Mouse (Mus musculus) lung, adult 2 months (tissue): Measurements from ENCODE around the gene Calm2. TPM values are rescaled to one million over a fixed set of nuclear protein-coding genes. Genes with fewer than 3 reads are reported as not detected.

Source experiments
- DNase-seq: peaks from one replicate; pipeline ENCODE4 v3.0.0; 2022
- H3K4me1 ChIP-seq: fragments of 200-500 bp; 2 replicates; pipeline ENCODE4 v1.6.1; 2011; ENCODE audit warnings: low read length; ENCODE audit not compliant: control insufficient read depth, insufficient read depth
- H3K4me3 ChIP-seq: fragments of 200-500 bp; replicated peaks from 2 replicates; pipeline ENCODE3; 2011; ENCODE audit warnings: low read depth, mild to moderate bottlenecking, control low read depth, low read length; ENCODE audit errors: extremely low read depth
- CTCF ChIP-seq: fragments of 200-500 bp; IDR thresholded peaks from 2 replicates; pipeline ENCODE4 v1.5.1; 2011; ENCODE audit warnings: mild to moderate bottlenecking, low read length, control low read depth; ENCODE audit not compliant: insufficient read depth
- POLR2A ChIP-seq: fragments of 200-500 bp; IDR thresholded peaks from 2 replicates; pipeline ENCODE4 v1.6.1; 2011; ENCODE audit warnings: low read depth, mild to moderate bottlenecking, control low read depth, low read length, borderline replicate concordance; ENCODE audit errors: extremely low read depth
- WGBS: fragments of 180-500 bp; shearing (Covaris S2); methylation state at CpG from one replicate; pipeline ENCODE4 v1.1.7; 2018; 5-methylcytosine and 5-hydroxymethylcytosine counted together
- polyA plus RNA-seq: library from polyadenylated mRNA; depleted of rRNA; stranded (reverse); fragments of >200 nt; gene quantifications from 2 replicates; pipeline ENCODE4 v1.2.3, GENCODE M21; 2012

The Calm2 gene
- polyA plus RNA-seq, 1 experiment = 85.2 TPM

DNA sequence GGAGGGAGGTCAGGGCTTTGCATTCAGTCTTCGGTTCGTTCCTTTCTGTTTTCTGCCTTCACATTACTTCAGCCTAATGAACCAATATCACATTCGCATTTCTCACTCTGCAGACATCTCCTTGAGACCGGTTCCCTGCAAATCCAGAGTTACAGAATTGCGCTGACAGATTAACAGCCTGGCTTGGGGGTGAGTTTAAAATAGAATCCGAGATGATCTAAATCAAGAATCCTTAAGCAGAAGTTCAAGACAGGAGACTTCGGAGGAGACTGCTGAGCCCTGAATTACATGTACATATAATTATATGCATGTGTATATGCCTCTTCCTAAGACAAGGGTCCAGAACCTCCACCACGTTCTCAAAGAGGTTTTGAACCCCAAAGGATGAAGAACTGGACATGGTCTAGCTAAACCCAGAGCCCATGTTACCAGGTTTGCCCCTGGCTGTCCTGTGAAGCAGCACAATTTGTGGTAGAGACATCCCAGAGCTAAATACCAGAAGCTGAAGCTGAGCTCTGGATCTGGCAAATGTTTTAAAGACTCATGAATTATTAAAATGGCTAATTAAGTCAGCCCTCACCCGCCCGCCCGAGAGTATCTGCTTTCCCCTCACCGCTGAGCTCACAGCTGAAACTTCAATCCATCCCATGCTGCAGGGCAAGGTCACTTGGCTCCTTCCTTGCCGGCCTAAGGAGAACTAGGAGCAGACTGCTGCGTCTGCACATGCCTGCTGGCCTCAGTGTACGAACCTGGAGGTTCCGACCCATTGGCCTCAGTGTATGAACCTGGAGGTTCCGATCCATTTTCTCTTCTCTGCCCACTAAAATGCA lies 14.1 kb upstream of the Calm2 start:
- Histone ChIP-seq H3K4me1 (peaks cover 17% of the 10 kb centered on the region), H3K4me3 (no peak overlapping the region)
- 60% methylated on average over 17 of the region's 17 CpGs for WGBS
- DNase-seq = no peak
- TF ChIP-seq POLR2A (no peak), CTCF (no peak)

DNA sequence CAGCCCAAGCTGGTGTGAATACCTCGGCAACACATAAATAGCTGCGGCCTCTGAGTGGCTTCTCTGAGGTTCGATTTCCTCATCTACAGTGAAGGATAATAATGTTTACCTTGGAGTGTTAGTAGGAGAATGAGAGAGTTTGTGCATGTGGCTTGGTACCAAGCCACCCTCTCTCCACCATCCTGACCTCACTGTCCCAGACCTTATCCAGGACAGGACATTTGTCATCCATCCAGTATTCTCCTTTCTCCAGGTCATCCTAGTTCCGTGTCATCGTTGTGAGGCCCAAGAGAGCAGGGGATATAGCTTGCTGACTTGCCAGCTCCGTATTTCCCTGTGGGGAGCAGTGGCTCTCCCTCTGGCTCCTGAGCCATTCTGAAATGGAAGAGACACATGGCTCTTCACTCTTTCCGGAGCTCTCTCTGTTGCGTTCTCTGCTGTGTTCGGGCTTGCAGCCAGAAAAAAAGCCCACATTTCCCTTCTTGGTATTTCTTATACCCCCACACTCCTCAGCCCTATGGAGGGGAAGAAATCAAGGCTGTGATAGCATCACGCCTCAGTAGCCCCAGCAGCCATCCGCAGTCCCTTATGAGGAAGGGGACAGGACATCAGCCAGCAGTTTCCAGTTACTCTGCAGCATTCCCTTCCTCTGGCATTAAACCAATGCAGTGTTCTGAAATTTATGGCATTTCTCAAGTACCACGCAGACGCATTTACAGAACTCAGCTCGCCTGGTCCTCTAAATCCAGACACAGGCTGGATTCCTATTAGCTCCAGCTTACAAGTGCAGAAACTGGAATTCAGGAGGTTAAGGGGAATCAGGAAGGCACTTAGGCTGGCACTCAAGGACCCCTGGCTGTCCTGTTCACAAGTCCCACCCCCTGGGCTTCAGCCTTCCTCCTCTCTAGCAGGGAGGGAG lies 13.3 kb upstream of the Calm2 start:
- 18% methylated on average over 14 of the region's 14 CpGs for WGBS
- no peak for TF ChIP-seq CTCF
- TF ChIP-seq POLR2A = no peak
- H3K4me1 ChIP-seq = peaks cover 17% of the 10 kb centered on the region
- no peak for DNase-seq
- H3K4me3 ChIP-seq = peak overlapping the region; percentile 33

DNA sequence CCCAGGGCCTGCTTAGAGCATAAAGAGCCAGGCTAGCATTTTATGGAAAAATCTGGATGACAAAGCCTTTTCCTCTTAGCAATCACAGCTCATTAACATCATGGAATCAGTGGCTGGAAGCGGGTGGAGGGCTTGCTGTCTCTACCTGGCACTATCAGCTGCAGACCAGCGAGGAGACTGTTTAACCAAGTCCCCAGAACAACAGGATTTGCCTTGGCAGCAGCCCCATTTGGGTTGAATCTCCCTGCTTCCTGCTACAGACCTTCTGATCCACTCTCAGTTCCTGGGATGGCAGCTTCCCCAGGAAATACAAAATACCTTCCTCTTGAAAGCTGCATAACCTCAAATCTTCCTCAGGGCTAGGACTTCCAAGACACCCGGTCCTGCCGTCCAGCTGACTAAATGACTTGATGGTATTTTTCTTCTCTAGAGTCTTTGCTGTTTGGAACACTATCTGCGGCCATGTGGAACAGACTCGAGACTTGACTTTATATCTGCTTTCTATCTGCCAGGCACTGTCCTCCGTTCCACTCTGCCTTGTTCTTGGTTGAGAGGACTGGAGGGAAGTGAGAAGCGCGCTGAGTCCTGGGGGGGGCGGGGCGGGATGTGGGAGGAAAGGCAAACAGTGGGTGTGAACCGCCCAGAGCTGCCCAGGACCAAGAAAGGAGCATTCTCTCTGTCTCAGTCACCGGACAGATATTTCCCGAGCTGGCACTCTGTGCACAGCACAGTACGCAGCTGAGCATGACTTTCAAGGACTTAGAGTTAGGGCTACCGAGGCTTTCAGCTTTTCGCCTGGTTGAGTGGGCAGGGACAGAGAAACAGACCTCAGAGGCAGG lies 12.4 kb upstream of the Calm2 start:
- peak overlapping the region; percentile 33 for H3K4me3 ChIP-seq
- no peak for TF ChIP-seq CTCF
- TF ChIP-seq POLR2A = peak; percentile 64; the same call in 1 of the 2 replicates
- peaks cover 17% of the 10 kb centered on the region for H3K4me1 ChIP-seq
- 6% methylated on average over 13 of the region's 17 CpGs for WGBS
- DNase-seq = peak; percentile 73

DNA sequence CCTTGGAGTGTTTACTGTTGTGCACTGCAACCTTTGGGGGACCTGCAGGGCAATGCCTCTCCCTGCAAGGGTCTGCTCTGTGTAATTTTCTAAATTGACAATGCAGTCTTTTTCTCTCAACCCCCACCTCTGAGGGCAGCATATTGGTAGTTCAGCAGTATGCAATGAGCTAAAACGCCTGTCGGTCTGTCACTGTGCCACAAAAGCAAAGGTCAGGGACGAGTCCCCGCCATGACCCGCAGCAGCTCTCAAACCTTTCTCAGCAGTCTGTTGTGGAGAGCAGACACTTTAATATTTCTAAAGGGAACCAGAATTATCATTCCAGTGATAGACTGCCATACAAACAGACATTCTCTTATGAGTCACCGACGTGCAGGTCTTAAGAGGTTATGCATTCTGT lies 11.2 kb upstream of the Calm2 start:
- WGBS = 61% methylated on average over 7 of the region's 7 CpGs
- Histone ChIP-seq H3K4me3 (no peak overlapping the region), H3K4me1 (peaks cover 17% of the 10 kb centered on the region)
- TF ChIP-seq CTCF (no peak), POLR2A (no peak)
- no peak for DNase-seq

- TF ChIP-seq CTCF = no peak
- TF ChIP-seq POLR2A = no peak
- no peak for DNase-seq
- WGBS = 87% methylated on average over 3 of the region's 3 CpGs
- Histone ChIP-seq H3K4me3 (no peak overlapping the region), H3K4me1 (peaks cover 5% of the 10 kb centered on the region)
Measured at GRCm38 (mm10) chr17:87454121-87454520, 7.4 kb upstream of the Calm2 start.

DNA sequence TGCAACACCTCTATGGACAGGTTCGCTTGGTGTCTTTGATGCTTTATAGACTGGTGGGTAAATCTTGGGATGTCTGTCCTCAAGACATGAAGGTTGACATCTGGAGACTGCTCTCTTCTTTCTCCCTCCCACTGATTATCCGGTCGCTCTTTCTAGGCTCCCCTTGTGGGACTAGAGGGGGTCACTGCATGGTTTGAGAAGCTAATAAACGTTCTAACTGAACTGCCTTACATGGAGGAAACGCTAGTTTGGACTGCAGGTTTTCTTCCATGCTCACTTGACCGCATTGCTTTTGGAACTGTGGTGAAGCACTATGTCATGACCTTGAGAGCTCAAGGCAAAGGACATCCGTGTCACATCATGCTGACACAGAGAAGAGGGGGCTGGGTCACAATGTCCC lies 6.6 kb upstream of the Calm2 start:
- 81% methylated on average over 7 of the region's 7 CpGs for WGBS
- DNase-seq = no peak
- Histone ChIP-seq H3K4me3 (no peak overlapping the region), H3K4me1 (no peaks in the 10 kb centered on the region; the same call in 1 of the 2 replicates)
- TF ChIP-seq POLR2A = no peak
- no peak for TF ChIP-seq CTCF

- peaks cover 3% of the 10 kb centered on the region for H3K4me1 ChIP-seq
- TF ChIP-seq CTCF (no peak), POLR2A (no peak)
- no peak for DNase-seq
- 59% methylated on average over 8 of the region's 8 CpGs for WGBS
- H3K4me3 ChIP-seq = no peak overlapping the region
Measured at GRCm38 (mm10) chr17:87448881-87449280, 2.1 kb upstream of the Calm2 start.

GRCm38 (mm10) chr17:87448339-87448738 lies 1.6 kb upstream of the Calm2 start:
- DNase-seq = no peak
- TF ChIP-seq CTCF = no peak
- WGBS = 84% methylated on average over 9 of the region's 9 CpGs
- Histone ChIP-seq H3K4me3 (no peak overlapping the region), H3K4me1 (peaks cover 5% of the 10 kb centered on the region)

DNA sequence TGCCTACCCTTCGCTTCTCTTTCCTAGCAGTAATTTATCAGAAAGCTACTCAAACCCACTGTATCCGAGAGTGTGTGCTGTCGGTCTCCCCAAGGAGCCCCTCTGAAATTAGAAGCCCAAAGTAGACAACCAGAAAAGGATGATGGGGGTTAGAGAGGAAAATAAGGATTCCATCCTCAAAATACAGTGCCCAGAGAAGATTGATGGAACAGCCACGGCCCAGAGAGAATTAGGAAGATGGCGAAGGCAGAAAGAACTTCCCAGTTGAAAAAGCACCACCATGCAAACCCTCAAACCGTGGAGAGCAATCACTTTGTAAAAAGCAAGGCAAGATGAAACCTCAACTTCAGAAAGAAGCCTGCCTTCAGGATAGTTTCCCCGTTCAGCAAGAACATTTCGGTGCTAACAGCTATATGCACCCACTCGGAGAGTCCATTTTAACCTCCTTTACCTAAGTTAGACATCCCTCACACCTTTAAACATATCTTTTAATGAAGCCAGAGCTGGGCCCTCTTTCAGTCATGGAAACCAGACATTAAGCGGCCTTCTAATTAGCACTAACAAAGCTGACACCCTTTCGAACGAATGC lies 971 bp upstream of the Calm2 start:
- peaks cover 8% of the 10 kb centered on the region for H3K4me1 ChIP-seq
- no peak for DNase-seq
- H3K4me3 ChIP-seq = peak overlapping the region; percentile 82
- TF ChIP-seq POLR2A (no peak), CTCF (no peak)
- 63% methylated on average over 12 of the region's 12 CpGs for WGBS
